Mouse (Mus musculus): ENCODE results near the gene 9130230L23Rik. TPM values are rescaled to one million over a fixed set of nuclear protein-coding genes. Genes with fewer than 3 reads are reported as not detected.
A peak's percentile ranks its signal among the peaks of the same experiment; 100 is the strongest.

The 9130230L23Rik gene
- total and polyA plus RNA-seq, 3 experiments, result 0.20 to 0.30 TPM; not detected in 1

DNA sequence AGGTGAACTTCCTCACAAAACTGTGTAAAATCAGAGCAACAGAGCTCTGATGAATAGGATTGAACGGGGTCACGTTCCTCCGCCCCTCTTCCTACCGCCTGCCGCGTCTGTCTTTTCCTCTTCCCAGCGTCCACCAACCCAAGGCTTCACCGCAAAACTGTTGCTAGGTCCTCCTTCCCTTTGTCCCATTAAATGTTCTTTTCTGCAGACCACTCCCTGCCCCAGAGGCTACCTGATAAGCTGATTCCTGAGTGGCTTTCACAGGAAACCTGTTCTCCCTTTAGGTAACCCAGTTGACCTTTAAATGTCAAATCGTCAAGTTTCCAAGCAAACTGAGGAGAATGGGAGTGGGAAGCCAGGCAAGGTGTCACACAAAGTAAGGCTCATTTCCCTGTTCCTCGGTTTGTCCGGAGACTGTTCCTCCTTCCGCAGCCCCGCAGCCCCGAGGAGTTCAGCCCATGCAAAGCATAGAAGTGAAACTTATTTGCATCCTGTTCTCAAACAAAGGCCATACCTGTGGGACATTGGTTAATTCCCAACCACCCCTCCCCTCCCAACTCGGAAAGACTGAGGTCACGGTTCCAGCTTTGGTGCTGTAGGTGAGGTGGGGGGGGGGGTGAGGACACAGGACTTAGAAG, 1.1 kb upstream of the 9130230L23Rik start:
- in situ Hi-C loops (cut with MboI; ENCODE audit: low pct_ligation_motif_present, low pct_unique_long_range_greater_than_20kb, low sequenced_read_pairs), result no loop called here
- peak; percentile 79 for DNase-seq (ENCODE audit: extremely low read depth)
- no peaks in the 10 kb centered on the region for H3K36me3 ChIP-seq (replicated peaks in 1 of 2; ENCODE audit: control insufficient read depth in 1 of 2, insufficient read depth in 1 of 2, low read length in 1 of 2)
- TF ChIP-seq NRF1 (IDR thresholded peaks at IDR 0.05; ENCODE audit: low read depth, low read length), result no peak
- peak; percentile 92 for TF ChIP-seq MEF2A (IDR thresholded peaks at IDR 0.05; ENCODE audit: borderline replicate concordance, low read depth, low read length)
- TF ChIP-seq JUND (conservative IDR thresholded peaks at IDR 0.05; ENCODE audit: low read depth, low read length), result peak; percentile 73
- TF ChIP-seq SIN3A (IDR thresholded peaks at IDR 0.05; ENCODE audit: low read length), result peak; percentile 42; the same call in 1 of the 2 replicates
- no peak for TF ChIP-seq CTCF (conservative IDR thresholded peaks at IDR 0.05 in 1 of 2, IDR thresholded peaks at IDR 0.05 in 1 of 2; ENCODE audit: low read depth in 2 of 2, low read length in 2 of 2)
- TF ChIP-seq ETS1 (conservative IDR thresholded peaks at IDR 0.05; ENCODE audit: low read depth, low read length), result peak; percentile 67
- TF ChIP-seq BHLHE40 (IDR thresholded peaks at IDR 0.05; ENCODE audit: low read depth, low read length), result peak; percentile 50
- peak; percentile 92 for TF ChIP-seq JUN (IDR thresholded peaks at IDR 0.05; ENCODE audit: insufficient read depth, low read depth, low read length)
- TF ChIP-seq TBP (conservative IDR thresholded peaks at IDR 0.05; ENCODE audit: low read depth, low read length), result no peak
- peak; percentile 42; the same call in 1 of the 2 replicates for TF ChIP-seq POLR2A (IDR thresholded peaks at IDR 0.05; ENCODE audit: low read depth, low read length)
- peak; percentile 91 for TF ChIP-seq IRF4 (IDR thresholded peaks at IDR 0.05; ENCODE audit: low read depth, low read length)
- TF ChIP-seq EP300 (IDR thresholded peaks at IDR 0.05; ENCODE audit: low read length), result peak; percentile 83
- TF ChIP-seq ELF1 (IDR thresholded peaks at IDR 0.05; ENCODE audit: low read depth, low read length), result peak; percentile 53
- no peak for TF ChIP-seq GABPA (IDR thresholded peaks at IDR 0.05; ENCODE audit: insufficient replicate concordance, low read depth, low read length)
- TF ChIP-seq TCF12 (IDR thresholded peaks at IDR 0.05; ENCODE audit: low read depth, low read length), result peak; percentile 48
- peak; percentile 74 for TF ChIP-seq CHD2 (IDR thresholded peaks at IDR 0.05; ENCODE audit: low read length)
- peak; percentile 96 for TF ChIP-seq MAZ (IDR thresholded peaks at IDR 0.05; ENCODE audit: low read depth, low read length)
- H3K9me3 ChIP-seq (replicated peaks; ENCODE audit: low read length), result no peaks in the 10 kb centered on the region
- dilution Hi-C loops (cut with MboI; ENCODE audit: extremely low pct_ligation_motif_present, extremely low pct_unique_long_range_greater_than_20kb, low sequenced_read_pairs), result no loop called here
- H3K27me3 ChIP-seq (replicated peaks), result no peaks in the 10 kb centered on the region
- H3K4me2 ChIP-seq (ENCODE audit: insufficient read depth, low read depth, poor library complexity, severe bottlenecking), result peak overlapping the region; percentile 74
- H3K9ac ChIP-seq (ENCODE audit: insufficient read depth, low read depth), result no peak overlapping the region
- H3K4me1 ChIP-seq (ENCODE audit: control insufficient read depth in 1 of 2, insufficient read depth in 2 of 2), result peaks cover 17 to 39% of the 10 kb centered on the region in 2 experiments
- peak overlapping the region; percentile 5 to 34 (median 16) for H3K4me3 ChIP-seq (replicated peaks in 1 of 3; ENCODE audit: low read depth in 2 of 3, low read length in 2 of 3, poor library complexity in 1 of 3)
- no peak overlapping the region for H3K27ac ChIP-seq (ENCODE audit: insufficient read depth, low read depth)
- H3K79me2 ChIP-seq (replicated peaks; ENCODE audit: control insufficient read depth, extremely low read depth, insufficient read depth, poor library complexity, severe bottlenecking), result no peaks in the 10 kb centered on the region

GRCm38 (mm10) chr5:66001232-66001631, 2.9 kb downstream of the 9130230L23Rik start:
- Histone ChIP-seq H3K4me3 (replicated peaks in 1 of 3; ENCODE audit: low read depth in 2 of 3, low read length in 2 of 3, poor library complexity in 1 of 3) (no peak overlapping the region), H3K27ac (ENCODE audit: insufficient read depth, low read depth) (no peak overlapping the region), H3K9ac (ENCODE audit: insufficient read depth, low read depth) (no peak overlapping the region), H3K4me1 (ENCODE audit: control insufficient read depth in 1 of 2, insufficient read depth in 2 of 2) (peaks cover 17 to 37% of the 10 kb centered on the region in 2 experiments), H3K36me3 (replicated peaks in 1 of 2; ENCODE audit: control insufficient read depth in 1 of 2, insufficient read depth in 1 of 2, low read length in 1 of 2) (no peaks in the 10 kb centered on the region), H3K4me2 (ENCODE audit: insufficient read depth, low read depth, poor library complexity, severe bottlenecking) (no peak overlapping the region), H3K79me2 (replicated peaks; ENCODE audit: control insufficient read depth, extremely low read depth, insufficient read depth, poor library complexity, severe bottlenecking) (no peaks in the 10 kb centered on the region), H3K27me3 (replicated peaks) (no peaks in the 10 kb centered on the region), H3K9me3 (replicated peaks; ENCODE audit: low read length) (no peaks in the 10 kb centered on the region)
- dilution Hi-C loops (cut with MboI; ENCODE audit: extremely low pct_ligation_motif_present, extremely low pct_unique_long_range_greater_than_20kb, low sequenced_read_pairs), result no loop called here
- in situ Hi-C loops (cut with MboI; ENCODE audit: low pct_ligation_motif_present, low pct_unique_long_range_greater_than_20kb, low sequenced_read_pairs), result no loop called here
- TF ChIP-seq SMC3 (IDR thresholded peaks at IDR 0.05; ENCODE audit: low read depth, low read length), result peak; percentile 10; the same call in 1 of the 2 replicates
- no peak for TF ChIP-seq USF2 (conservative IDR thresholded peaks at IDR 0.05; ENCODE audit: low read depth, low read length)
- peak; percentile 49 for TF ChIP-seq RAD21 (IDR thresholded peaks at IDR 0.05; ENCODE audit: low read depth, low read length)
- TF ChIP-seq CTCF (conservative IDR thresholded peaks at IDR 0.05 in 1 of 2, IDR thresholded peaks at IDR 0.05 in 1 of 2; ENCODE audit: low read depth in 2 of 2, low read length in 2 of 2), result peak in 1 of 2 experiments; percentile 39; a peak in 2 of 4 replicates
- TF ChIP-seq JUND (conservative IDR thresholded peaks at IDR 0.05; ENCODE audit: low read depth, low read length), result no peak
- no peak for DNase-seq (ENCODE audit: extremely low read depth)
